Mouse (Mus musculus) fat pad, adult 2 months (tissue): Measurements from ENCODE around the gene Exoc3l.

ENCODE experiments used
- DNase-seq: peaks from one replicate; pipeline ENCODE4 v3.0.0-alpha.2; 2011; ENCODE audit warnings: low read depth, low spot score; ENCODE audit errors: extremely low read depth

Exoc3l gene

DNA sequence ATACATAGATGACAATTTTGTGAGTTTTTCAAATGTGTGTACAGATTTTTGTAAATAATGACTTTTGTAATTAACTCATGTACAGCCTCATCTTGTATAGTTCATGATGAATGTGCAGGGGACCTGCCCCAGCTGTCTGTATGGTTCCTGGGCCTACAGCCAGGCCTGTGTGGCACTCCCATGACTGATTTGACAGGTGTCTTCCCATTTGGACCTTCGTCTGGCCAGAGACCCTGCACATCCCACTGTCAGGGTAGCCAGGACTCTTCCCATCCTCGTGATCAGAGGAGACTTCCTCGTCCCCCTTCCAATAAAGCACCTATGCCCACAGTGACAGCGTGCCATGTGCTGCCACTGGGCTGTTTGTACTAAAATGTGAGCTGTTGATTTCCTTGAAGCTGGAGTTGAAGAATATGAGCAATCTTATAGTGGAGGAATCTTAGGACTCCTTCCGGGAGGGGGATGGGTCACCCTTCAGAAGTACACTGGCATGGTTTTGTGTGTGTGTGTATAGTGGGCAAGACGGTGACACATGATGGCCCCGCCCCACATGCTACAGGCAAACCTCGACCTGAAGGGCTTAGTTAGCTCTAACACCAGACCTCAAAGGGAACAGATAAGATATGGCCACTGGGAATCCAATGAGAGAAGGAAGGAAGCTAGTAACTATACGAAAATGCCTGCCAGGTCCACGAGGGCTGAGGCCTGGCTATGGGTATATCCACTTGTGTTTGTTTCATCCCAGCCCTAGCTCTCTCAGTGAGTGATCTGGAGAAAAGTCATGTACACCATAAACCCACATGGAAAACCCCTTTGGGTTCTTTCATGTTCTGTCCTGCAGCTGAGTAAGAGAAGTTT, 43.0 kb downstream of the Exoc3l start:
- DNase-seq: no peak

DNA sequence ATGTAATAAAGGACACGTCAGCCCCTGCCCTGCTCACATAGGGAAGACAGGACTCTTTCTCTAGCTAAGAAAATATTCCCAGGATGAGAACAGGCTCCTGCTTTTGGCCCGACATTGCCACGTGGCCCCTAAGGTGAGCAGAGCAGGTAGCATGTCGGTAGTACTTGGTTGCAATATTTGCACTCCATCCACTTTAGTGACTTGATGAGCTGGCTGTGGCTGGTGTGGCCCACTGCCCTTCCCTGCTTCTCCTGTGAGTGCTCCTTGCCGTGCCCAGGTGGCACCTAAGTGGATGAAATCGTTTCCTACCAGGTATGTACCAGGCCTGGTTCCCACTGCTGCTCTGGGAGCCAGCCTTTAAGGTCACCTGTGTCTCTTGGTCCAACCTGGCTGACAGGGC, 43.9 kb downstream of the Exoc3l start:
- no peak for DNase-seq

DNA sequence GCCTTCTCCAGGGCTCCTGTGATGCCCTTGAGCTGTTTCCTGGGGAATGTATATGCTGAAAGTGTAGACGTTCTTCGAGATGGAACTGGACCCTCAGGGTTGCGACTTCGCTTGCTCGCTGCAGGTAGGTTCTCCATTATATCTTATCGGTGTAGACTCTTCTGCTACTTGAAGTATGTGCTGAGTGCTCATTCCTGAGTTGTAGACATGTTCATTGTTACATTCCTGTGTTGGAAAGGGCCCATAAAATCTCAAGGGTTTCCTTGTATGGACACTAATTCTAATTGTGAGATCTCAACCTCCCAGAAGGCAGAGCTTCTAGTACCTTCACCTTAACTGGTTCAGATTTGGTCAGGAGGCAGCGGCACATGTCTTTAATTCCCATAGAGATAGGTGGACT, 54.9 kb downstream of the Exoc3l start:
- DNase-seq: no peak
